Mouse (Mus musculus) 3T3-L1 (cell line): ENCODE data around the gene Nebl.

Experiments
- DNase-seq: peaks from one replicate; pipeline ENCODE4 v3.0.0-alpha.2; 2015; ENCODE audit warnings: low read depth, low spot score

Nebl gene

DNA sequence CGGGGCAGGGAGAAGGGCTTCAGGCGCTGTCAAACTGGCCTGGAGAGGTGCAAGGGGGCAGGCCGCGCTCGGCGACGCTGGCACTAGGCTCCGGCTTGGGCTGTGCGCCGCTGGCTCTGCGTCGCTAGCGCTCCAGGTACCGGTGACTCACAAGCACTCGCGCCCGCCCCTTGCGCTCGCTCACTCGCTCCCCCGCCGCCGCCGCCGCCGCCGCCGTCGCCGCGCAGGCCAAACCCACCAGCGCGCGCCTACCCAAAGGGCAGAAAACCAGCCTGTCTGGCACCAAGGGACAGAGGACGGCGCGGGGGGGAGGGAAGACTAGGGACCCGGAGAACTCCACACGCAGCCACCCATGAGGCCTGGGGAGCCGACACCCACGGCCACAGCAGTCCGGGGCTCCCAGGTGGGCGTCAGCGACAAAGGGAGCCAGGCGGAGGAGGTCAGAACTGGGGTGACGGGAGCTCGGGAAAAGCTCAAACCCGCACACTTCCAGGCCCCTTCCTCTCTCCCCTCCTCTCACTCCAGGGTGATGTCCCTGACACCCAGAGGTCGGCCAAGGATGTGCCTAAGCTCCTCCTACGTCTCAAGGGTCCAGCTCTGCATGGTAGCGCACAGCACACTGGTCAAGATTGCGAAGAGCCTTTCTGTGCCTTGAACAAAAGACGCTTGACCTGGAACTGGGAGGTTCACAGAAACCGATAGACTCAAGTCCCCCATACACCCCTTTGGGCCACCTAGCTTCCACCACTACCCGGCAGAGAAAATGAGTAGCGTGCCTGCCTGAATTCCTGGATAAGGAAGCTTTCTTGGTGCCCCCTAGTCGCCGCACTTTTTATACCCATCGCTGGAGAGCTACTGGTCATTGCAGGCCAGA is at the start of gene Nebl:
Nebl (minus strand) TSS at position 508 of the 874 bp plus-strand sequence.
- DNase-seq = no peak

- no peak for DNase-seq
These were observed 39.1 kb upstream of the Nebl start for GRCm38 (mm10) chr2:17770246-17770825.

GRCm38 (mm10) chr2:17769242-17769755 is 38.0 kb upstream of the Nebl start:
- no peak for DNase-seq

DNA sequence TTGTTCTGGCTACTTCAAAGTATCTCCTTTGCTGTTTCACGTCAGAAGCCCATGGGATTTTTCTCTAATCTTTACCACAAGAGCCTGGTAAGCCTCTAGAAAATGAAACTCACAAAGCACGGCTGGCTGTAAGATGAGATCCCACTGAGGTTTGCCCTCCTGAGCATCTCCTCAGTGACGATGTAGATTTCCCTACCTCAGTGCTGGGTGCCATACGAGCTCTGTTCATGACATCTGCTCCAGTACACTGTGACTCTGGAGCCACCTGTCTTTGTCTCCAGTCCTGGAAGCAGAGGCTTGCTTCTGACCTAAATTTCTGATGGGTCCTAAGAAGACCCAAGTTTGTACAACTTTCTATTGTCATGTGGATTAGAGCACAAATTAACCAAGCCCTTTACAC is 25.0 kb upstream of the Nebl start:
- no peak for DNase-seq

DNA sequence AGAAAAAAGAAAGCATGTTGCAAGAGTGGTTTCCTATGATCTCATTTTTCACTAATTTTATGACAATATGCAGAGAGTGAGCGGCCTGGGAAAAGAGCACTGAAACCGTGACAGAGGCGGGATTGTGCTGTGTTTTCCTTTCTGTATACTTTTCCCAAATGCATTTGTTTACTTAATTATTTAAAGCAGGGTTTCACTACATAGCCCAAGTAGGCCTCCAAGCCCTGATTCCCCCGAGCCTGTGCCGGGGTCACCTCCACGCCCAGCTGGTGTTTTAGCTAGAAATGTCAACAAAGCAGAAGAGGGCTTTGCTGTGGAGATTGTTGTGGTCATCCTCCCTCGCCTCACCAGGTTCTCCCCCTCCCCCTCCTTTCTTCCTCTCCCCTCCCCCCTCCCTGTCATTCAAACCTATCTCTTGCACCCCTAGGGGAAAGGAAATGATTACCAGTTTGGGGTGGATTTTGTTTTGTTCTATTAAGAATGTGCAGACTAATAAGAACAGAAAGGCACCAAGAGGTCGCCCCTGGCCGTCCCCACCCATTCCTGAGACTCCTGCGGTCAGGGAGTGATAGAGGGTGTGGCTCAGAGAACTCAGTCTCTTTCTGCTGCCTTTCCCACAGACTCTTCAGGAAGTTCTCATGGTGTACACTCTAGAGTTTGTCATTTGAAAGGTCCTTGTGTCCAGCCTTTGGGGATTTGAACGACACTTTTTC is 10.9 kb upstream of the Nebl start:
- DNase-seq = no peak

DNA sequence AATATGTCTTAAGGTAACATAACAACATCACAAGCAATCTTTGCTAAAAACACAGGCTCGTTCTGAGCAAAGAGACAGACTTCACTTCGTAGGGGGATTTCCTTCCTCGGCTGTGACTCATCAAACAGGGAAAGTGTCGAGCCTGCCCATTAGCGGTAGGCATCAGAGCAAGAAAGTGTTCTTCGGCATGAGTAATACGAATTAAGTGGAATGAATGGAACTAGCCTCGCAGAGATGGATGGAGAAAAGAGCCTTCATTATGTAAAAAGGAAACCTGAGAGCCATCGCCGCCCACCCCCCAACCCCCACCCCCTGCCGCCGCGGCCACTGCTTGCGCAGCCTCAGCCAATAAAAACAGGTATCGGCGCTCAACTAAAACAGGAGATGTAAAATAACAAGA is 10.3 kb upstream of the Nebl start:
- peak; percentile 16 for DNase-seq

DNA sequence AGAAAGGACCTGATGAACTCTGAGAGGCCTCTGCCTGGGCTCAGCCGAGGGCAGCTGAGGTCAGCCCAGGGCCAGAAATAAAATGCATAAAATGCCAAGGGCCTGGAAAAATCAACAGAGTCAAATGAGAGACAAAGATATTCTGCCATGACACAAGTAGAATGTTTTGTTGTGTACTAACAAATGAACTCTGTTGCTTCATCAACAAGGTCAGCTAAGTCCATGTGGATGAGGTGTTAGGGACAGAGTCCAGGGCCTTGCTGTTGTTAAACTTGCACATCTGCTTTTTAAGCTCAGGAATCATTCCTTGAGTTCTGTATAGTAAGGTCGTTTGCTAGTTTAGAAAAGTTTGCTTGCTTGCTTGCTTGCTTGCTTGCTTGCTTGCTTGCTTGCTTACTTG is 9.2 kb upstream of the Nebl start:
- no peak for DNase-seq

DNA sequence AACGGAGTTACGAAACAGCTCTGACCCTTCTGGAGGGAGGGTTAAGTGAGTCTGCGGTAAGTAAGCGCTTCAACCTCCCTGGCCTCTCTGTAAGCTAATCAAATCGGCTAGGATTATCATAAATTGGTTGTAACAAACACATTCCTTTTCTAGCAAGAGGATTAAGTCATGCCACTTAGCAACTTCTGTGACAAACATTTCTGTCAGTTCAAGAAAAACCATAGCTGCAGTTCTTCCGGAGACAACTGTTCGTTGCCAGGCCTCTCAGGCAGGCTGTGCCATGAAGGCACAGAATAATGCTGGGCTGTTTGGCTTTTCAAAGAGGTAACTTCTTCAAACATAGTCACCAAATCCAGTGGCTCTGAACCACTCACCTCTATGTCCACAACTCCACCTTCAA is 946 bp upstream of the Nebl start:
- no peak for DNase-seq

- DNase-seq = no peak
These were observed 552 bp upstream of the Nebl start for GRCm38 (mm10) chr2:17731831-17732200.

GRCm38 (mm10) chr2:17730648-17730956 is 662 bp downstream of the Nebl start:
- DNase-seq = no peak

DNA sequence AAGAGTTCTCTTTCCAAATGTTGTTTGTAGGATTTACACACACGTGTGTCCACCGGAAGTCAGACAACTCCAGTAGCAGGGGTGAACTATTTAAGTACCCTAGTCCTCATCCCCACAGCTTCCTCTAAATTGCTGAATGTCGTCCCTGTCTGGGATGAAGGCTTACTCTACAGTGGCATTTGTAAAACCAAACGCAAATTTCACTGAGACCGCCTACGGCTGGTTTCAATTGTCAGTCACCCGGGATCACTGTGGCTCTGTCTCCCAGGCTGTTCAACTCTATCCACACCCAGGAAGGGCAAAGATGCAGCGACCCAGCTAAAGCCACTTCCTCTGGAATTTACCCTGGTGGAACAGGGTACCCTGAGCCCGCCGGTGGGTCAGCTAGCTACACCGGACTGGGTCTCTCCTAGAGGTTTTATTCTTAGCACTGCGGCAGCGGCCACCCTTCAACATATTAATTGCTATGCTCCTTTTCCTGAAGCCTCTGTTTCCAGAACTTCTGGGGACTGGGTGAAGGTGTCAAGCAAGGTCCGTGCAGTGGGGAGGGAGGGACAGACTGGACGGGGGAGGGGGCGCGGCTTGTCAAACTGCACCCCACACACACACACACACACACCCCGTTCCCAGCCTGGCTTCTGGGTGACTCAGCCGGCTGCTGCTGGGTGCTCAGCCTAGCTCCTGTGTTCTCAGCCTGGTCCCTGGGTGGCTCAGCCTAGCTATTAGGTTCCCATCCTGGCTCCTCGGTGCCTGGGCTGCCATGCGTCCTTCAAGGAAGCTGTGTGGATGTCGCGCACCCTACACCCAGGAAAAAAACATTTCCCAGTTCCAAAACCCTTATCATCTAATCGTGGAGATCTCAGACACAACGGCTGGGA is 1.3 kb downstream of the Nebl start:
- no peak for DNase-seq

- DNase-seq = no peak
These were observed 6.9 kb downstream of the Nebl start for GRCm38 (mm10) chr2:17724405-17724804.

DNA sequence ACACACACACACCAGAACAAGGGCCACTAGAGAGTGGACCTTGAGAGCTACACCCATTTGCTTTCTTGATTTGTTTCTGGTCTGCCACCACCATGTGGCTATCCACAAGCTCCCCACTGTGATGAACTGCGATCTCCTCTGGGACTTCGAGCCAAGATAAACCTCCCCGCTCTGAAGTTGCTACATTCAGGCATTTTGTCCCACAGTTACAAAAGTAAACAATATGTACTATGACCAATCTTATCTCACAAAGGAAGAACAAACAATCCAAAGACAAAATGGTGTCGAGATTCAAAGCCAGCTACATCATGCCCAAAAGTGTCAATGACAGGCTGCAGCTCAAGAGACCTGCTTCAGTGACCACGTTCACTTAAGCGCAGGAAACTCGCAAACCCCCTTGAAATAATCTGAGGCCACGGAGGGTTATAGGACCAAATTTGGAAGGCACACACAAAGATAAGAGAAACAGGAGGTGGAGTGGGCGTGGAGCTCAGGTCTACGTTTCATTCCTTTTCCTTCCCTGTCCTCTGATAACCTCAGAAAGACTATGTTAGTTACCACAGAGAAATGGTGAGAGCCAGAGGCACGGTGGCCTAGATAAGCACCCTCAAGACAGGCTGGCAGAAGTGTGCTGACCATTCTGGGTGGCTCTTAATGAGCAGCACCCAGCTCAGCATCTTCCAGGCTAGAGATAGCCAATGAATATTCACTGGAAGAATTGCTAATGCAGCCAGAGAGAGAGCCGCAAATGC is 7.8 kb downstream of the Nebl start:
- no peak for DNase-seq

- DNase-seq = no peak
These were observed 10.0 kb downstream of the Nebl start for GRCm38 (mm10) chr2:17721177-17721715.

- no peak for DNase-seq
These were observed 13.0 kb downstream of the Nebl start for GRCm38 (mm10) chr2:17718281-17718680.

DNA sequence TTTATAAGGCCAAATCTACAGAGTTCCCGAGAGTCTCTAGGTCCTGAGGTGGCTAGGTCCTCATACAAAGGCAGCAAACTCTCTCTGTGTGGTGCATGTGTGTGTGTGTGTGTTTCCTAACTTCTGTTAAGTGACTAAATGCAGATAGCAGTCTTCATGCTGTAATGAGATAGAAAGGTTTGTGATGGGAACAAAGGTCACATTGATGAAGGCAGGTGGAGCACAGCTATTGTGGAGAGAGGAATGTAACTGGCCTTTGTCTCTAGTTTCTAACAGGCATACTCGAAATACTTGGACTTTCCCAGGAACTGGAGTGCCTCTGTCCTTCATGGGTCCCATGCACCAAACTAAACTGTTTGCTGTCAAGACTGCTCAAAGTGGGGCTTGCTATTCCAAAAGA is 14.1 kb downstream of the Nebl start:
- DNase-seq = no peak

DNA sequence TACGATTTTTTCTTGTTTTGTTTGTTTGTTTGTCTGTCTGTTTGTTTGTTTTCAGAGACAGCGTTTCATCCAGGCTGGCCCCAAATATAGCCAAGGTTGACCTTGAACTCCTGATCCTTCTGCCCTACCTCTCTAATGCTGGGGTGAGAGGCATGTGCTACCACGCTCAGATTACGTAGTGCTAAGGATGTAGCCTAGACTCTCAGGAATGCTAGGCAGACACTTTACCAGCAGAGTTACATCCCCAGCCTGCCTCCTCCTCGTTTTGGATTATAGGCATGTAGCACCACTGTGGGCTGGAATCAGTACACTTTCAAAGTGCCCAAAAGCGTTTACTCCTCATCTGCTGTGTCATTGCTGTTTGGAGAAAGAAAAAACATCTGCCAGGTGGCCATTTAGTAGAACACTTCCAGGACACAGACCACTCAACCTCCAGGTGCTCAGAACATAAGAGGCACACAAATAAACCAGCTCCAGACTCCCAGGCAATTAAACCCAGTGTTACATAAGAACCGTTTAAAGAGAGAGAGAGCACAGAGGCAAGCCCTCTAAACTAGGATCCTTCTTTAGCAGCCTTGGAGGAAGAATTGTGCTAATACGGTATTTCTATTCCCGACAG is 16.0 kb downstream of the Nebl start:
- no peak for DNase-seq

DNA sequence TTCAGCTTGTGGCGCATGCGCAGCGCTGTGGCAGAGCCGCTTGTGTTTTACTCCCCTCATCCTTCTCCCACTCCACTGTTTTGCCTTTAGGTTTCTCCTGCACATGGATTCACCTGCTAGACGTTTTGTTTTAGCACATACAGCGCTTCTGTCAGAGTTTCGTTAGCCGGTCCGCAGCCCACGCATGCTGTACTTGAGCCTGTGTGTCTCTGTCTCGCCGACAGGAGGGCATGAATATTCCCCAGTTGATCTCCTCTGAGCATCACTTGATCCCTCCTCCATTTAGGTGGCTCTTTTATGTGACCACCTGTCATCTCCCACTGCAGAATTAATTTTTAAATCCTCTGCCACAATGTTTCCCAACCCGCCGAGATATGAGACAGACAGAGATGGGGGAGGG is 16.6 kb downstream of the Nebl start:
- DNase-seq = no peak

GRCm38 (mm10) chr2:17714124-17714523 is 17.1 kb downstream of the Nebl start:
- DNase-seq = no peak

- no peak for DNase-seq
These were observed 20.0 kb downstream of the Nebl start for GRCm38 (mm10) chr2:17711216-17711615.
